Mouse (Mus musculus) layer of hippocampus, postnatal 36 days (tissue): ENCODE measurements around the gene Pde4d. TPM values are rescaled to one million over a fixed set of nuclear protein-coding genes. Genes with fewer than 3 reads are reported as not detected.

Experiments used
- DNase-seq, 2 experiments: peaks; one replicate each; pipeline ENCODE4 v3.0.0; 2022
- total RNA-seq, 2 experiments: library from RNA; stranded (reverse); gene quantifications; 2 replicates each; pipeline ENCODE4 v1.2.3; 2021

The Pde4d gene
- total RNA-seq, 2 experiments from 2014 or later, result 69.7 to 69.8 TPM

DNA sequence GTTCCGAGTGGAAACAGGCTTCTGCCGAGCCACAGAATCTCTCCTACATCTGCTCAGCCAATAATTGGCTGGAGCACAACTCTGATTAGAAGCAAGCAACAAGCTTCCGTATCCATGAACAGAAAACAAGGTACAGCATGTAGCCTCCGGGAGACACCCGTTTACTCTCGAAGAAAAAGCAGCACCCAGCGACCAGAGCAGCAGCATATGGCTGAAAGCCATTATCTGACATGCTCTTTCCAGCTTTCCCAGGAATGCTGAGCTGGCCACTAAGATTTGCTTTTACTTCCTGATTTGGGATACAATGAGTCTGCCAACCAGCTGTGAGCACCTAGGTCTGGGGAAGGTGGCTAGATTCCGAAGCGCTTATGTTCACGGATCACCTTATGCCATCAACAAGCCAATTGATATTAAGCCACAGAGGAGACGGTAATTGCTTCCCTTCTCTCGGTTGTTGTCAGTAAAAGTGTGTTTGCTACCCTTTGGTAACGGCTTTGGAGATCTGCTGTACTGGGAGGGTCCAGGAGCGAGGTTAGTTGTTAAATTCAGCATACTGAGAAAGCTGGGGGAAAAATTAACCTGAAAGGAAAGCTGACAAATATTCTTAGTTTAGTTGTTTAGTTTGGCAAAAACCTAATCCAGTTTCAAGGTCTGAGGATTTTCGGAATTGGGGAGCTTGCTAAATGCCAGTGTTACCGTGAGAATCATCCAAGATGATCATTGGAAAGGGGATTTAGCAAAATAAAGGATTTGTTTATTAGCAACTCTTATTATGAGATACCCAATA lies 1131.7 kb downstream of the Pde4d start:
- peak in 1 of 2 experiments; percentile 21 for DNase-seq

DNA sequence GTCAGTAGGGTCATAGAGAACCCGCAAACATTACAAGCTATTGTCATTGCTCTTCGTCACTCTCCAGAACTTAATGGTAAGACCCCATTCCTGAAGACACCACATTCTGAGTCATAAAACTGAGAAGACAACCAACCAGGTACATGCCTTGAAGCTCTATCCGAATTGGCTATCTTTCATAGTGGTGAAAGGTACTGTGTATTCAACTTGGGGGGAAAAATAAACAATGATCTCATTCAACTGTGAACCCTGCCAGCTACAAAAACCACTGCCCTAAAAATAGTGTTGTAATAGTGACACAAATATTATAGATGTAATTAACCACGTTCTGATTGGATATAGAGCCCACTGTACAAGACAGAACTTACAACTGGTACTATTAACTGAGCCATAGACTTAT lies 1140.3 kb downstream of the Pde4d start:
- no peak for DNase-seq

DNA sequence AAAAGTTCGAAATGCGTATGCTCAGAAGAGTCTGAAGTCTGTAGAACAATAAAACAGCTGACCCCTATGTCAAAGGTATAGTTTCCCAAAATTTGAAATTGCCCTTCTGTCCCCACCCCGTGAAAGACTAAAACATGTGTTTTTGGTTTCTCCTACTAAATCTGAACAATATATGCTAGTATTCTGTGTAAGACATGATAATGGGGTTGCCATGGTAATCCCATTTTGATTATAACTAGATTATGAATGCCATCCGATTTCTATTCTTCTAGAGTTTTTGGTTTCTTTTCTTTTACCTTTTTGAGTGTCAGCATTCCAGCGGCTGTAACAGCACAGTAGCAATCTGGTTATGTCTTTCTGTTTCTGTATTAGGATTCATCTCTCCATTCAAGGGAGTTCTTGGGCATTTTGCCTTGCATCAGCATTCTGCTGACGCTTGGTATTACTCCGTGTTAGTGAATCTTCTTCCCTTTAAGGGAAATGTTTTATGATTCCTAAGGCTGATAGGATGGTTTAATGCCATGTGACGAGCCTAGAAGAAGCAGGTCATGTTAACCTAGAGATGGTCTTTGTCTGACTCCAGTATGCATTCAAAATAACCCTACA lies 1142.5 kb downstream of the Pde4d start:
- DNase-seq, result no peak

DNA sequence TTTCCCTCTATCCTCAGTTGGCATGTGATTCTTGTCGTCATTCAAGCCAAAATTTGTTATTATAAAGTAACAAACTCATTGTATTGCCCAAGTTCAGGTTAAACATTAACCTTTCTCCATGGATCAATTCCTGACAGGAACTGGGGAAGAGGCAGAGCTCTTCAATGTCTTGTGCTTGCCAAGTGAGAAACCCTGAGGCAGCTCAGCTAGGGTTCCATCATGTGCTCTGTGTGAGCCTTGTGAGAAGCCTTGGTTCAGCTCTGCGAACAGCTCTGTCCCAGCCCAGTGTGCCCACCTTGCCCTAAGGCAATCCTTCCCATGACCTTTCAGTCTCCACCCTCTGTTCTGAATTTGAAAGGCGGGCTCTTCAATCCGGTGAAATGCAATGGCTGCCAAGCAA lies 1150.0 kb downstream of the Pde4d start:
- DNase-seq, result no peak

- DNase-seq, result no peak
These were observed 1154.3 kb downstream of the Pde4d start for GRCm38 (mm10) chr13:109604017-109604416.

DNA sequence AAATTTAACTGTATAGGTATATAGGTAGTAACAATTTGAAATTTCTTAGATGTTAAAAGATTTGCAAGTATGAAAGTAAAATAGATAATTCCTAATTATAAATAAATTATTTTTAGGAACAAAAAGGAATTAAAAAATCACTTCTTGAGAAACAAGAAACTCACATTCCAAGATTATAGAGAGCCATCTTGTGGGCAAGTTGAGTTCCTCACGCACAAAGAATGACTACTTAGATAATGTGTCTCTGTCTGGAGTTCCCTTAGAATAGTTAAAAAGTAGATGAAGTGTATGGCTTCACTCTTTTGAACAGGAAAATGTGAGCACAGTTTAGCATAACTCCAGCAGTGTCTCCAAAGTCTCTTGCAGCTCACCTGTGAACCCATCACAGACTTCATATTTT lies 1155.4 kb downstream of the Pde4d start:
- DNase-seq, result no peak

DNA sequence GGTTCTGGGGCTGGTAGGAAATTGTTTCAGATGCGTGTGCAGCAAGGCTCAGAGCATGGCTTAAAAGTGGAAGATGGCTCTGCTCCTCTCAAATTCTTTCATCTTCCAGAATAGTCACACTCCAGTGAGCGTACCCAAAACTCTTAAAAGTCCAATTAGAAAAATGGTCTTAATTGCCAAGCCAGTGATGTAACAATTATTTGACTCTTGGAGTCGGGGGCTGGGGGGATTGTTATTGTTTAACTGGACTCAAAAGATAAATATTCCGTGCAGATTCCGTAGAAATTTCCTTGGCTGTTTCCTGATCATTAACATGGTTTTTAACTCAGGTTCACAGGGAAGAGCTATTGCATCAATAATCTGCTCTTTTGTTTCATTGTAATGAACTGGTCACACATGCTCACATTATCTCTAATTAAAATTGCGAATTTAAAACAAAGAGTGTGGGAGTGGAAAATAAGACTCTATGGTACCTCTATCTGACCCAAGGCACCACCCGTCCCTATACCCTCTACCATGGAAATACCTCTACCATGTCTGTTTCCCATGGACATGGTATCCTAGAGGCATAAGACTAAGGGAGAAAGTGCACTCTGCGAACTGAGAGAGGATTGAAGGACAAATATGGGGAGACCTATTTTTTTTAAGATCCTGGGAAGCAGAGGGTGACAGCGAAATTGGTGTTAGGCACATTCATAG lies 1159.5 kb downstream of the Pde4d start:
- no peak for DNase-seq

DNA sequence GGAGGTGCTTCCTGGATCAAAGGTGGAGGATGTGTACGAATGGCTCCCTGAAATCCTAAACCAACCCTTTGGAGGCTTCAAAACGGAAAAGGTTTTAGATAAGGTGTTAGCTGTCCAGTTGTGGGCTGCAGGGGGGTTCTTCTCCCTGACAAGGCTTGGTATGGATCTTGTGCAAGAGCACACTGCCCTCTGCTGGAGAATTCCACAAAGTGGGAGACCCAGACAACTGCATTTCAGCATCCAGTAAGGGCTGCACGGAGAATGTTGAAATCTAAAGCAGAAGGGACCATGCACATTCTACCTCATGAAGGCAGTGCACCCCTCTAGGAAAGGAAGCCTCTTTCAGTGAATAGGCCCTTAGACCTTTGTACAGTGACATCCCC lies 1160.0 kb downstream of the Pde4d start:
- DNase-seq, result peak; percentile 51 to 55

DNA sequence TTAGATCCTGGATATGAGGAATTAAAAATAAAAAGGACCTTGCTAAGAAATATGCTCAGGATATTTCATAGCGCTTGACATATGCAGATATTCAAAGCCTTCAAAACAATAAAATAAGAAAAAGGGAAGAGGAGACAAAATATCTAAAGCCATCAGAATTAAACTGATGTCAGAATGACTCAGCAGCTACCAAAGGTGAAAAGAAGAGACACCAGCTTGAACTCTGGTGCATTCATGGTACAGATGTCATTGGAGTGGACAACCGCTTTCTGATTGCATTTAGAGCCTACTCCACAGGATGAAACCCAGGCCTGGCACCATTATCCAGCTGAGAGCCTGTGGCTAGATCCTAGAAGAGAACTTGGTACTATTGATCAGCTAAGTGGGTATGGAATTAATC lies 1161.0 kb downstream of the Pde4d start:
- DNase-seq, result no peak

- DNase-seq, result no peak
These were observed 1165.6 kb downstream of the Pde4d start for GRCm38 (mm10) chr13:109615213-109615784.

DNA sequence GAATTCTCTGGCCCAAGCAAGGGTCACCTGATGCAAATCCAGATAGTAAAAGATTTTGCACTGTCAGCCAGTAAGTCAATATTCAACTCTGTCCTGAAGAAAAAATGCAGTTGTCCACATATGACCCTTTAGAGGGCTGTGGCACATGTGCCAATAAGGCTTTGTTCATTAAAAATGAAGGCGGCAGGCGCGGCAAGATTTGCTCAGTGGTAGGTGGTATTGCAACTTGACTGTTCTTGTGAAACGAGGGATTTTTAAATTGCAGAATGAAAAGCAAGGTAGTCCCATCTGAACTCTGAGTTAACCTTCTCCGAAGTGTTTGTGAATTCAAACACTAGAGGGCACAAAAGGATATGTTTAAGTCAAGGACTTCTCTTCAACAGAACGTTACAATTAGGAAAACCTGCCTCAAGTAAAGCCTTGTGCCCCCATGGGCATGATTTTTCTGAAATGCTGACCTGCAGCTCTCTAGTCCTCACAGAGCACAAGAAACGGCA lies 1166.1 kb downstream of the Pde4d start:
- no peak for DNase-seq

GRCm38 (mm10) chr13:109619158-109619657 lies 1169.5 kb downstream of the Pde4d start:
- DNase-seq, result no peak

DNA sequence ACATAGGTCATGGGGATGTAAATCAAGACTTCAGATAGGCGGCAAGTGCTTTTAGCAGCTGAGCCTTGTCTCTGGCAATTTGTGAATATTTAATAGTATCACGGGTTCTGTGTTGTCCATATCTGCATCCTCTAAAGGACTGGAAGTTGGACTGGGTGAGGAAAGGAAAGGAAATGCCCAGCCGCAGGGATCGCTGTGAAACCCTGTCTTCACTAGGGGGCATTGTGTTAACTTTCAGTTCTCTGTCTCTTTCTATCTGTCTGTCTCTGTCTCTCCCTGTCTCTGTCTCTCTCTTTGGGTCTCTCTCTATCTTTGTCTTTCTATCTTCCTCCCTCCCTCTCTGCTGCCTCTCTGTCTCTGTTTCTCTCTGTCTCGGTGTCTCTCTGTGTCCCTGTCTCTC lies 1172.5 kb downstream of the Pde4d start:
- no peak for DNase-seq

DNA sequence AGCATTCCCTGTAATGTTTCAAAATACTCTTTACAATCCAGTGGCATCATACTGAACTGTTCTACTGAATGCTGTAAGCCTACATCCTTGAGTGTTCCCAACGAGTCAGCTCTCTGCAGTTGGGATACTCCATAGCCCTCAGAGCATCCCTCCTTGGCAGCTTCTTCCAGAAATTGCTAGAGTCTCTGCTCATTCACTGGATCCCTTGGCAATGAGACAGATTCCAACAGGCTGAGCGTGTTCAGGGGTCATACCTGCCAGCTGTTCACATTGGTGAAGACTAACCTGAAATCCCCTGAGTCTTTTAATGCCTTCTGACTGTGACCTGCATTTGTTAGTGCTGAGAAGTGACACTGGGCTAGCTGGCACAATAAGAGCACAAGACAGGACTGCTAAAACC lies 1173.5 kb downstream of the Pde4d start:
- no peak for DNase-seq

DNA sequence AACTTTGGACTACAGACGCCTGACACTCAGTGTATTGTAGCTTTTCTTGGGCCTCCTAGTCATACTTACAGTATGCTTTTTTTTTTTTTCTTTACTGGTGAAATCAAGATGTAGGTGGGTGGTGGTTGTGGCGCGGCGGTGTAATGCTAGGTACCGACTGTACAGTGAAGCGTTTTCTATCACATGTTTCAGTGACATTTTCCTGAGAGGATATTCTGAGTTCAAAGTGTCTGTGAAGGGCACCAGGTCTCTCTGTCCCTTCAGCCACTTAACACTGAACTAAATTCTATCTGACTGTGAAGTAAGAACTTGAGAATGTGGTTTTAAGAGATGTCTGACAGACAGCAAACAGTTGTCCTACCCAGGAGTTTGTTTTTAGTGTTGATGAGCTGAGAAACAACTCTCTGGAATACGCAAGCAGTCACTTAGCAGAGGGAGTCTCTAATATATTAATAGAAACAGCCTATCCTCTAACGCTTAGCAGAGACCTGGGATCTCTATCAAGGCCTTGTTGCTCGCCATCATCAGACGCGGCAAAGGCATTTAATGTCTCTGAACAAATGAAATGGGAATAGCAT lies 1175.1 kb downstream of the Pde4d start:
- DNase-seq, result no peak

- no peak for DNase-seq
These were observed 1175.8 kb downstream of the Pde4d start for GRCm38 (mm10) chr13:109625466-109626129.

DNA sequence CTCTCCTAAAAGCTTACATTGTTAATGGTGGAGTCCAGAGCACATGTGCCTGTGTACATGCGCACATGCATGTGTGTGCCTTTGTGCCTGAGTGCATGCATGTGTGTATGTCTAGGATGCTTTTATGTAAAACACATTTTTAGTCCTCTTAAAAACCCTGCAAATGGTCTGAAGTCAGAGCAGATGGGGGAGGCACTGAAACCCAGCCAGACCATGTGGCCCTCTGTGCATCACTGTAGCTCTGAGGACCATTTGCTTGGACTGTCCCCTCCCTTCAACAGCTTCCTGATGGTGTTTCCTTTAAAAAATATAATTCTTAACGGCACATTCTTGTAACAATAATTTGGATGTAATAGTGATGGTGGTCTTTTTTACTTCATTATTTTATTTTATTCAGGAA lies 1177.5 kb downstream of the Pde4d start:
- no peak for DNase-seq

DNA sequence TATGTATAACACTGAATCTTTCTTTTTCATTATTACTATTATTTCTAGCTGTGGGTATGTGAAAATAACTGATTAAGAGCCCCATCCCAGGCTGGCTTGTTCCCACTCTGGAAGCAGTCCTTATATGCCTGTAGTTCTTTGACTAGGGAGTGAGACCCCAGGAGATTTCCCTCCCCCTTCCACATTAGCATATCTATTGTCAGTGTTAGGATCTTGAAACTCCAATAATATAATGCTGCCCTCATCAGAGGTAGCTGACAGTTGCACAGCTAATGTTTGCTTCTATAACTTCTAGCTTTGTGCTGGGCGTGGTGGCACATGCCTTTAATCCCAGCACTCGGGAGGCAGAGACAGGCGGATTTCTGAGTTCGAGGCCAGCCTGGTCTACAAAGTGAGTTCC lies 1178.9 kb downstream of the Pde4d start:
- no peak for DNase-seq

DNA sequence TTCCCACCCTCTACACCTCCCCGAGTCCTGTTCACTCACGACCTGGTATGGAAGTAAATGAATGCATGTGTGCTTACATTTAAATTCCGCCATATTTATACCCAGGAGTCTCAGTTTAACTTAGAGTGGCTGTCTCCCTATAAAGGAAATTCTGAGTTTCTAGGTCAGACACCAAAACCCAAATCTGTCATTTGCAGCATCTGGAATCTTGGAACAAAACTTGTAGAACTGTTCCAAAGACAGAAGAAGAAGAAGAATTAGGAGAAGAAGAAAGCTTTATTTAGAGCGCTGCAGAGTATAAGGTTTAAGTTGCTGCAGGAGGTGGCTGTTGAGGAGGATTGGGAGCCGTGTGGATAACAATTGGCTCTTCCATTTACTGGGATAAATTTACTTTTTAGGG lies 1179.5 kb downstream of the Pde4d start:
- DNase-seq, result no peak

DNA sequence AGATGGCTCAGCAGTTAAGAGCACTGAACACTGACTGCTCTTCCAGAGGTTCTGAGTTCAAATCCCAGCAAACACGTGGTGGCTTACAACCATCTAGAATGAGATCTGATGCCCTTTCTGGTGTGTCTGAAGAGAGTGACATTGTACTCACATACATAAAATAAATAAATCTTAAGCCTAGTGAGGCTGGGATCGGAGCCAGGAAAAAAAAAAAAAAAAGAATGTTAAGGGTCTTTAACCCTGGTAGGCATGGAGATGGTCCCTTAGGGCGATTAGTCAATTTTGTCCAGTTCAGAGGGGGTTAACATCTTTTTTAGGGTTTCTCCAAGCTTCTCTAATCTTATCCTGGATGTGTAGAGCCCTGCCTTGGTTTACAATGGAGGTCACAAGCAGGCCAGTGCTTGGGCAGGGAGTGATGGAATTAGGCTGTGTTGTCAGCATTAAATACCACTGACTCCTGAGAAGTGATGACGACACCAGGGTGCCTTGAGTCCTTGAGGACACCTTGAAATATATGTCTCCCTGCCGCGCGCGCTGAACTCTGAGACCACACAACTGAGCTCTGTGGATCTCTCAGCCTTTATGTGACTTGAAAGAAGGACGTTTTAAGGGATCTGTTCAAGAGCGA lies 1181.8 kb downstream of the Pde4d start:
- no peak for DNase-seq

DNA sequence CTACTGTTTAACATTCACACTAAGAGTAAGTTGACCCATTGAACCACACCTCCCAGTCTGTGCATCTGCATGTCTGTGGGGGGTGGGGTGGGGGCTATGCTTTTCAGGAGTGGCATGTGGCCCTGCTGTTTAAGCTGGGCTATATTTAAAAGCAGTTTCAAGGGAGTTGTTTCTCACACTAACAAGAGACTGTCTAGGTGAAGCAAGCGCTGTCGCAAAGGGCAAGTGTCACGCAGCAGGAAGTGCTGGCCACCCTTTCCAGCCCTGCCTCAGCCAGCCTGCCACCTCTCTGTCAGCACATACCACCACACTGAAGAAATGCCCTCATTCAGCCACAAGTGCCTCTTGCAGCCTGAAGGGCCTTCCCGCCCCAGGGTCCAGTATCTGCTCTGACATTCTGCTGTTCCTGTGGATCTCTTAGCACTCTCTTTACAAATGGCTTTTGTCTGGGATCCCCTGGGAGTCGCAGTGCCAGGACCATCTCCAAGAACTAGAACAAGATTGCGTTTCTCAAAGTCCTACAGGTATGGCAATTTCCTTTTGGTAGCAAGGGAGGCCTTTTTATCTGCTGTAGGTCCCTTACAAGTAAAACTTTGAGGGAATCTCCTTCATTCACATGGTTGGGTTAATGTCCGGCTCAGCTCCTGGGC lies 1182.8 kb downstream of the Pde4d start:
- no peak for DNase-seq
